Mouse (Mus musculus): Measurements from ENCODE around the gene Ddhd1.

DNA sequence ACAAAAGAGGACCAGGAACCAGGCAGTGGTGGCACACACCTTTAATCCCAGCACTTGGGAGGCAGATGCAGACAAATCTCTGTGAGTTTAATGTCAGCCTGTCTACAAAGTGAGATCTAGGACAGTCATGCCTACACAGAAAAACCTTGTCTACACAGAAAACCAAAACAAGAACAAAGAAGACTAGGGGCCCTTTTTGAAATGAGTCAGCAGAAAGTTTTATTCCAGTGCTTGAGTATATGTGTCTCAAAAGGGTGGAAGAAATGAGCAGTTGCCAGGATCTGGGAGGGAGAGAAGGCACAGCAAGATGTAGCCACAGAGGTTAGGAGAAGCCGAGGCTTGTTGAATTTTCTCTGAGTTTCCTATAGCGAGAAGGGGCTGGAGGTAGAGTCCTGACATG, 35.9 kb upstream of the Ddhd1 start:
- TF ChIP-seq POLR2A (IDR thresholded peaks at IDR 0.05; ENCODE audit: insufficient read depth, low read depth, low read length), result no peak
- TF ChIP-seq CTCF (IDR thresholded peaks at IDR 0.05), result no peak
